Mouse (Mus musculus): ENCODE data around the gene Tspear. TPM values are rescaled to one million over a fixed set of nuclear protein-coding genes. Genes with fewer than 3 reads are reported as not detected.
"Not testable (repeated sequence)": the region's sequence is repeated elsewhere in the genome, so short reads cannot be mapped to it uniquely, and the experiment has no call there.

Gene Tspear
- total RNA-seq, 2 experiments from 2014 or later: not detected

- DNase-seq: peak in 1 of 2 experiments; percentile 5
These were observed 27.4 kb downstream of the Tspear start for GRCm38 (mm10) chr10:77713734-77714133.

- no peak for DNase-seq
These were observed 29.1 kb downstream of the Tspear start, which contains the start of gene Gm10142 for GRCm38 (mm10) chr10:77715507-77715906. Gm10142 (plus strand) TSS chr10:77715807.

GRCm38 (mm10) chr10:77720299-77720698 is 33.9 kb downstream of the Tspear start, which contains the start of gene Krtap12-1:
Krtap12-1 (plus strand) TSS chr10:77720599.
- DNase-seq: not testable (repeated sequence)

- no peak for DNase-seq
These were observed 38.5 kb downstream of the Tspear start for GRCm38 (mm10) chr10:77724855-77725254.

GRCm38 (mm10) chr10:77726186-77726585 is 39.8 kb downstream of the Tspear start, which contains the start of gene Gm10100:
Gm10100 (plus strand) TSS chr10:77726486.
- no peak for DNase-seq

GRCm38 (mm10) chr10:77728280-77728679 is 41.9 kb downstream of the Tspear start:
- DNase-seq: no peak

- DNase-seq: peak in 1 of 2 experiments; percentile 10
These were observed 42.9 kb downstream of the Tspear start for GRCm38 (mm10) chr10:77729241-77729640.

GRCm38 (mm10) chr10:77735928-77736327 is 49.6 kb downstream of the Tspear start:
- DNase-seq: no peak

GRCm38 (mm10) chr10:77738929-77739328 is 52.6 kb downstream of the Tspear start:
- DNase-seq: no peak

- not testable (repeated sequence) for DNase-seq
These were observed 55.7 kb downstream of the Tspear start, which contains the start of gene Gm18596 for GRCm38 (mm10) chr10:77741924-77742688. Gm18596 (minus strand) TSS chr10:77742638.

- DNase-seq: not testable (repeated sequence)
These were observed 64.3 kb downstream of the Tspear start for GRCm38 (mm10) chr10:77750686-77751085.

GRCm38 (mm10) chr10:77751254-77751653 is 64.9 kb downstream of the Tspear start, which contains the start of gene Gm9736:
Gm9736 (minus strand) TSS chr10:77751354.
- not testable (repeated sequence) for DNase-seq

GRCm38 (mm10) chr10:77752312-77752711 is 65.9 kb downstream of the Tspear start:
- DNase-seq: not testable (repeated sequence)

- DNase-seq: no peak
These were observed 67.1 kb downstream of the Tspear start for GRCm38 (mm10) chr10:77753448-77753847.

GRCm38 (mm10) chr10:77759582-77759981 is 73.2 kb downstream of the Tspear start, which contains the start of gene Gm3233:
Gm3233 (minus strand) TSS chr10:77759682.
- DNase-seq: not testable (repeated sequence)

GRCm38 (mm10) chr10:77769727-77770126 is 83.4 kb downstream of the Tspear start:
- DNase-seq: no peak

GRCm38 (mm10) chr10:77771225-77771624 is 84.9 kb downstream of the Tspear start, which contains the start of gene Gm3238:
Gm3238 (minus strand) TSS chr10:77771325.
- DNase-seq: not testable (repeated sequence)

- DNase-seq: not testable (repeated sequence)
These were observed 85.8 kb downstream of the Tspear start for GRCm38 (mm10) chr10:77772142-77772541.

GRCm38 (mm10) chr10:77776844-77777243 is 90.5 kb downstream of the Tspear start, which contains the start of gene Gm7138:
Gm7138 (minus strand) TSS chr10:77776944.
- DNase-seq: not testable (repeated sequence)

- DNase-seq: not testable (repeated sequence)
These were observed 96.1 kb downstream of the Tspear start, which contains the start of gene Gm3250 for GRCm38 (mm10) chr10:77782442-77782841. Gm3250 (minus strand) TSS chr10:77782542.

GRCm38 (mm10) chr10:77783396-77783795 is 97.0 kb downstream of the Tspear start:
- DNase-seq: not testable (repeated sequence)

- peak in 1 of 2 experiments; percentile 32 for DNase-seq
These were observed 101.5 kb downstream of the Tspear start, which contains the start of gene Gm7137 for GRCm38 (mm10) chr10:77787876-77788275. Gm7137 (minus strand) TSS chr10:77788200.

- no peak for DNase-seq
These were observed 102.3 kb downstream of the Tspear start for GRCm38 (mm10) chr10:77788621-77789020.
